Mouse (Mus musculus) lung, adult 2 months (tissue): ENCODE data around the gene P2ry13.

Experiments
- CTCF ChIP-seq: fragments of 200-500 bp; IDR thresholded peaks from 2 replicates; pipeline ENCODE4 v1.5.1; 2011; ENCODE audit warnings: mild to moderate bottlenecking, low read length, control low read depth; ENCODE audit not compliant: insufficient read depth
- POLR2A ChIP-seq: fragments of 200-500 bp; IDR thresholded peaks from 2 replicates; pipeline ENCODE4 v1.6.1; 2011; ENCODE audit warnings: low read depth, mild to moderate bottlenecking, control low read depth, low read length, borderline replicate concordance; ENCODE audit errors: extremely low read depth

- no peak for TF ChIP-seq CTCF
- no peak for TF ChIP-seq POLR2A
These were observed 18.3 kb upstream of the P2ry13 start for GRCm38 (mm10) chr3:59228730-59229551.
